Mouse (Mus musculus): ENCODE measurements at regions not wholly inside any gene's neighbourhood (a gene's known extent, or its start where the extent isn't known, plus 50 kb on each side); places are given as distances from the start of the nearest gene placed in this dataset.
A peak's percentile ranks its signal among the peaks of the same experiment; 100 is the strongest.

GRCm38 (mm10) chr7:93795210-93795609 lies 715.5 kb downstream of the Fam181b start:
- no peak for DNase-seq (ENCODE audit: low read depth, low spot score)

GRCm38 (mm10) chr7:93835697-93836096 lies 756.0 kb downstream of the Fam181b start:
- no peak for DNase-seq (ENCODE audit: low read depth, low spot score)

GRCm38 (mm10) chr7:93836169-93836568 lies 756.5 kb downstream of the Fam181b start:
- no peak for DNase-seq (ENCODE audit: low read depth, low spot score)

GRCm38 (mm10) chr7:93855025-93855424 lies 775.4 kb downstream of the Fam181b start:
- DNase-seq (ENCODE audit: low read depth, low spot score), result no peak

- no peak for DNase-seq (ENCODE audit: low read depth, low spot score)
Observed at GRCm38 (mm10) chr7:93893701-93894100, 814.0 kb downstream of the Fam181b start.

- DNase-seq (ENCODE audit: low read depth, low spot score), result no peak
Observed at GRCm38 (mm10) chr7:93896921-93897320, 817.3 kb downstream of the Fam181b start.

GRCm38 (mm10) chr7:93902770-93903169 lies 823.1 kb downstream of the Fam181b start:
- no peak for DNase-seq (ENCODE audit: low read depth, low spot score)

- DNase-seq (ENCODE audit: low read depth, low spot score), result no peak
Observed at GRCm38 (mm10) chr7:93936925-93937324, 857.3 kb downstream of the Fam181b start.

GRCm38 (mm10) chr7:93982103-93982502 lies 902.4 kb downstream of the Fam181b start:
- no peak for DNase-seq (ENCODE audit: low read depth, low spot score)

- DNase-seq (ENCODE audit: low read depth, low spot score), result no peak
Observed at GRCm38 (mm10) chr7:94002780-94003179, 923.1 kb downstream of the Fam181b start.

GRCm38 (mm10) chr7:94042466-94043030 lies 962.9 kb downstream of the Fam181b start:
- DNase-seq (ENCODE audit: low read depth, low spot score), result no peak

- DNase-seq (ENCODE audit: low read depth, low spot score), result no peak
Observed at GRCm38 (mm10) chr7:94045428-94045827, 965.8 kb downstream of the Fam181b start.

GRCm38 (mm10) chr7:94046029-94046428 lies 966.4 kb downstream of the Fam181b start:
- DNase-seq (ENCODE audit: low read depth, low spot score), result peak; percentile 3

- DNase-seq (ENCODE audit: low read depth, low spot score), result no peak
Observed at GRCm38 (mm10) chr7:94061814-94062545, 982.3 kb downstream of the Fam181b start.
